Mouse (Mus musculus) lung, adult 2 months (tissue): ENCODE data around the gene Gm39653. TPM values are rescaled to one million over a fixed set of nuclear protein-coding genes. Genes with fewer than 3 reads are reported as not detected.

Source experiments
- DNase-seq: peaks from one replicate; pipeline ENCODE4 v3.0.0; 2022
- H3K4me1 ChIP-seq: fragments of 200-500 bp; 2 replicates; pipeline ENCODE4 v1.6.1; 2011; ENCODE audit warnings: low read length; ENCODE audit not compliant: control insufficient read depth, insufficient read depth
- H3K4me3 ChIP-seq: fragments of 200-500 bp; replicated peaks from 2 replicates; pipeline ENCODE3; 2011; ENCODE audit warnings: low read depth, mild to moderate bottlenecking, control low read depth, low read length; ENCODE audit errors: extremely low read depth
- CTCF ChIP-seq: fragments of 200-500 bp; IDR thresholded peaks from 2 replicates; pipeline ENCODE4 v1.5.1; 2011; ENCODE audit warnings: mild to moderate bottlenecking, low read length, control low read depth; ENCODE audit not compliant: insufficient read depth
- POLR2A ChIP-seq: fragments of 200-500 bp; IDR thresholded peaks from 2 replicates; pipeline ENCODE4 v1.6.1; 2011; ENCODE audit warnings: low read depth, mild to moderate bottlenecking, control low read depth, low read length, borderline replicate concordance; ENCODE audit errors: extremely low read depth
- WGBS: fragments of 180-500 bp; shearing (Covaris S2); methylation state at CpG from one replicate; pipeline ENCODE4 v1.1.7; 2018; 5-methylcytosine and 5-hydroxymethylcytosine counted together
- polyA plus RNA-seq: library from polyadenylated mRNA; depleted of rRNA; stranded (reverse); fragments of >200 nt; gene quantifications from 2 replicates; pipeline ENCODE4 v1.2.3, GENCODE M21; 2012; rRNA removed

Gene Gm39653
- polyA plus RNA-seq, result not detected in 2 replicates

DNA sequence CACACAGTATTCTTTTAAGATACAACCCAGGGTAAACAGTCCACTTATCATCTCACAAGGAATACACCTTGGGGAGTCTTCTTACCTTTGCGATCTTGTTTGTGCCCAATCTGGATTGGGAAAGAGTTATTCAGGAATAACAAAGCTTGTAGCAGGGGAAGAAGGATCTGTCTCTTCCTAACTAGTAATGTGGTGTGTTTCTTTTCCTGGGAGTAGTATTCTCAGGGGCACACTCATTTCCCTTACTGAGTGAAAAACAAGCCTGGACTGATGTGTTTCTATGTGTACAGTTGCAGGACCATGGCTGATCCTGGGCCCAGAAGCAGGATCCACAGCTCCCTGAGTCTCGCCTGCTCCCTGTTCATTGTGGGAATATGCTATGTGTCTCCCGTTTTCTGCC, at the start of gene Gm39653:
Gm39653 (plus strand) TSS at position 301 of the 400 bp plus-strand sequence.
- WGBS, result 73% methylated on average over 3 of the region's 3 CpGs
- DNase-seq, result no peak
- no peaks in the 10 kb centered on the region for H3K4me1 ChIP-seq
- TF ChIP-seq POLR2A (no peak), CTCF (no peak)
- H3K4me3 ChIP-seq, result no peak within 1 kb of the TSS

DNA sequence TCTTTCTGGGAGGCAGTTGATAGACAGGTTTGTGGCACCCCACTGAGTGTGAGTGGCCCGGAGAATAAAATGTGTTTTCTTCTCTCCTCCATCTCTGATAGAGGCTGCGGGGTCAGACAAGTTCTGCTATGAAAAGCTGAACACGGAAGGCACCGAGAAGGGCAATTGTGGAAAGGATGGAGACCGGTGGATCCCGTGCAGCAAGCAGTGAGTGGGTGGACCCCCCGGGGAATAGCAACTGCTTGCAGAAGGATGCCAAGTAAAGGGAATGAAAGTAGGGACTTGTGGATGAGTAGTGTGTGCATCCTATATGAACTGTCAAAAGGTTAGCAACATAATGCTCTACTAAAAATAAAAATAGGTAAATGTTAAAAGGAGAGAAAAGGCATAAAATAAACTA, 49.3 kb upstream of the Gm39653 start:
- WGBS, result 43% methylated on average over 7 of the region's 7 CpGs
- no peak for DNase-seq
- Histone ChIP-seq H3K4me1 (no peaks in the 10 kb centered on the region), H3K4me3 (no peak overlapping the region)
- TF ChIP-seq POLR2A, result no peak
- TF ChIP-seq CTCF, result no peak

DNA sequence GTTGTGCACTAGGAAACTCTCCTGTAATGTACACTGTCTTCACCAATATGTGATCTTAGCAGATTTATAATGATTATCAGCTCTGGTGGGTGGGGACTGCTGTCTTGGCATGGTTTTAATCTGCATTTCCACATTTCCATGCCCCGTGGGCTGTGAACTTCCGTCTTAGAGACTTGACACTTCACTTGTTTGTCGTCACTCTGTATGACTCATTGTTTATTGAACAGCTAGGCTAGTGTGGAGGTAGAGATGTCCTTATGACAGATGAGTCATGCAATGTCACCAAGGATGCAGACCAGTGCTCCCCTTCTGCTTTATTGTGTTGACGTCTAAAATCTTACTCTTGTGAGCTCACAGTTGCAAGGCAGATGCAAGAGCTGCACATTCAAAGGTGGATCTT, 48.7 kb upstream of the Gm39653 start:
- DNase-seq, result no peak
- 19% methylated on average over 4 of the region's 4 CpGs for WGBS
- H3K4me1 ChIP-seq, result no peaks in the 10 kb centered on the region
- TF ChIP-seq POLR2A (no peak), CTCF (no peak)
- H3K4me3 ChIP-seq, result no peak overlapping the region

DNA sequence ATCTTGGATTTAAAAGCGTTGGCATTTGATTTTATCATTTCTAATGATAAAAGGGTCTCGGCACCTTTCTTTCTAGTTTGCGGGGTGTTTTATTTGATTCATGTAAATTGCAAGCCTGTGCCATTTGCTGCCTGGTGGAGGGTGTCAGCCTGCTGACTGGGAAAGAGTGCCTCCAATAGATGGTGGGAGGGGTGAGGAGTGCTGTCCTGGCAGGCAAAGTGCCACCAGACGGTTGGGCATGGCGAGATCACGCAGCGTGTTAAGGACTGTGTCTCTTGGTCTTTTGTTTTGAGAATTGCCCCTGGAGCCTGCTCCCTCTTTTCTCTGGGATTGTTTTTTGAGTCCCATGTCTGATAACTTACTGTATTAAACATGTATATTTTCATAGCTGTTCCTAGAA, 43.5 kb upstream of the Gm39653 start:
- no peak for TF ChIP-seq POLR2A
- no peak for TF ChIP-seq CTCF
- no peak for DNase-seq
- Histone ChIP-seq H3K4me3 (no peak overlapping the region), H3K4me1 (no peaks in the 10 kb centered on the region)
- WGBS, result 78% methylated on average over 7 of the region's 7 CpGs

DNA sequence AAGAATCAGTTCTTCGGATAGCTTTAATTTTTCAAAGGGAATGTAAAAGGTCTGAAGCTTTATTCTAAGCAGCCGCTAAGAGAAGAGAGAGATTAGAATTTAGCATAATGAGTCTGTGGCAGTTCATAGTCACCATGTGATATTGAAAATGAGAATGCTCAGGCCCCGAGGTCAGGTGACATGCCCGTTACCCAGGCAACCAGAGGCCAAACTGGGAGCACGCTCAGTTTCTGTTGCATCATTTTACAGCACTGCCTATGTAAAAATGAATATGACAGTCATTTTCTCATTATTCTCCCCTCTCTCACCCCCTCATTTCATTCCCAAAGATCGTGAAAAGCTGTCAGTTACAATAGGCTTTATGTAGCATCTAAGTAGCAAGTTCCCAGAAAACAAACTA, 42.3 kb upstream of the Gm39653 start:
- DNase-seq, result no peak
- Histone ChIP-seq H3K4me3 (no peak overlapping the region), H3K4me1 (no peaks in the 10 kb centered on the region)
- WGBS, result 67% methylated on average over 6 of the region's 6 CpGs
- TF ChIP-seq CTCF (no peak), POLR2A (no peak)

DNA sequence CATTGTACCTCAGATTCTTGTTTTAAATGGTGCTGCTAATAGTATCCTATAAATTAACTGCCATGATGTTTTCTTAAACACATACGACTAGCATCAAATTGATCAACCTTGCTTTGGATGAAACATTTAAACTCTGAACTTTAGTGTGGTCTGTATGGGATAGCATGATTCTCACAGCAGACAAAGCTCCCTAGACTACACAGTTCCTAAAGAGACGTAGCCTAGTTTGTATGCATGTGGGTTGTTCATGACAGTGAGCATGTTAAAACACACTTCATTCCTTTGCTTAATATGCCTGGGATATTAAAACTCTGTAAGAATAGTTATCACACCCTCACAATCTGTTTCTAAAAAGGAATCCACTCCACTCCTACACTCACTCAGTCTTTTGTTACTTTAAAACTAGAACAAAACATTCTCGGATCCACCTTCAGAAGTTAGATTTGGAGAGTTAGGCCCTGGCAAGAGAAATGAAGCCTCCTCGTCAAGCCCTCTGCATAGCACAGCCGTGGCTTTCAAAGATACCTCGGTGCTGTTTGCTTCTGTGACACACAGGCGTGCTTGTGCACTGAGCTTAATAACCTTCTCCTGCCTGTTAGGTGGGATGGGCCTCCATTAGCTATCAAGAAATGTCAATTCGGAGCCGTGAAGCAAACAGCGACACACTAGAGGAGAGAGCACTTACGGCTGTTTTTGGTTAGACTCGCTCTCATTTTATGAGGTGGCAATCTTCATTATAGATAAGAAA, 41.7 kb upstream of the Gm39653 start:
- WGBS, result 63% methylated on average over 12 of the region's 12 CpGs
- Histone ChIP-seq H3K4me3 (no peak overlapping the region), H3K4me1 (no peaks in the 10 kb centered on the region)
- no peak for TF ChIP-seq POLR2A
- TF ChIP-seq CTCF, result no peak
- DNase-seq, result no peak

DNA sequence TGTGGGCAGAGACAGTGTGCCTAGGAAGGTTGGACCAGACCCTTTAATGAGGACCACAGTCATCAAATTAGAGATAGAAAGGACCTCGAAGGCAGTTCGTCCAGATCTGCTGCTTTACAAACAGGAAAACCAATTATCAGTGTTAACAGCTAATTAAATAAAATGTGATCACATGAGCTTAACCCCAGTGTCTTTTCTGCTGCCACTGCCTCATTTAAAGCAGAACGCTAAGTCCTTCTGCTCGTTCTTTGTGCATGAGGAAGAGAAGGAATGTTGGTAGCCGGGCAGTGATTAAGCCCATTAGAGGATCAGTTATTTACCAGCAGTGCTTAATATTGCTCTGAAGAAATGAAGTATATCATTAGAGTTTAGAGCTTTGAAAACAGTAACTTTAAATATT, 39.0 kb upstream of the Gm39653 start:
- TF ChIP-seq CTCF, result no peak
- no peak for TF ChIP-seq POLR2A
- 72% methylated on average over 5 of the region's 5 CpGs for WGBS
- DNase-seq, result no peak
- no peaks in the 10 kb centered on the region for H3K4me1 ChIP-seq
- H3K4me3 ChIP-seq, result no peak overlapping the region

DNA sequence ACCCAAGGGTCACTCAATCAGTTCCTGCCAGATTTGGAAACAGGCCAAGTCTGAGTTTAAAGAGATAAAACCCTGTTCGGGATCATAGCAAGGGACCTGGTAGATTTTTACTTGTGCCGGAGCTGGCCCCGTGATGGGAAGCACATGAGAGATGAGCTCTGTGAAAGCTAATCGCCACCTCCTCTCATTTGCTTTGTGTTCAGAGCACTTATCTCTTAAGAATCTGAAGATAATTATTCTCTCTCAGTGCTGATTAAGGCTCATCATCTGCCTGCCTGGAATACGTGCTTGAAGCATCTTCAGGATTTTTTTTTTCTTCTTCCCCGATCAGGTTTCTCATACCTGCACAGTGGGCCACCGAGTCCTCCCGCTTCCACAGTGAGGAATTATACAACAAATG, 36.6 kb upstream of the Gm39653 start:
- 77% methylated on average over 8 of the region's 8 CpGs for WGBS
- DNase-seq, result no peak
- TF ChIP-seq POLR2A (no peak), CTCF (no peak)
- H3K4me3 ChIP-seq, result no peak overlapping the region
- H3K4me1 ChIP-seq, result no peaks in the 10 kb centered on the region

DNA sequence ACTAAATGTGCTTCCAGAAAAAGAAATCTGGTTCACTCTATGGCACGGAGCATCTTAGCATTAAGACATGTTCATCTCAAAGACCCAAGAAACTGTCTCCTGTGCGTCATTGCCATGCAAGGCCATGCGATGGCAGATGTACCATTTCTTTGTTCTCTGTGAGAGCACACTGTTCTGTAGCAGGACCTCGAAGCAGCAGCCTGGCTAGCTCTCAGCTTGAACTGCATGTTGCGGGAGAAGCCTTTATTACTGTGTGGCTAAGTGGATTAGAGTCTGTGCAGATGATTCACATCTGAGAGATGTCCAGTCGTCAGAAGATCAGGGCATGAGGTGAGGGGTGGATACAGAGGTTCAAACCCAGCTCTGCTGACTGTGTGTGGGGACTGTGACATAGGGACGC, 28.9 kb upstream of the Gm39653 start:
- TF ChIP-seq CTCF (no peak), POLR2A (no peak)
- H3K4me1 ChIP-seq, result no peaks in the 10 kb centered on the region
- no peak for DNase-seq
- H3K4me3 ChIP-seq, result no peak overlapping the region
- 73% methylated on average over 7 of the region's 7 CpGs for WGBS

DNA sequence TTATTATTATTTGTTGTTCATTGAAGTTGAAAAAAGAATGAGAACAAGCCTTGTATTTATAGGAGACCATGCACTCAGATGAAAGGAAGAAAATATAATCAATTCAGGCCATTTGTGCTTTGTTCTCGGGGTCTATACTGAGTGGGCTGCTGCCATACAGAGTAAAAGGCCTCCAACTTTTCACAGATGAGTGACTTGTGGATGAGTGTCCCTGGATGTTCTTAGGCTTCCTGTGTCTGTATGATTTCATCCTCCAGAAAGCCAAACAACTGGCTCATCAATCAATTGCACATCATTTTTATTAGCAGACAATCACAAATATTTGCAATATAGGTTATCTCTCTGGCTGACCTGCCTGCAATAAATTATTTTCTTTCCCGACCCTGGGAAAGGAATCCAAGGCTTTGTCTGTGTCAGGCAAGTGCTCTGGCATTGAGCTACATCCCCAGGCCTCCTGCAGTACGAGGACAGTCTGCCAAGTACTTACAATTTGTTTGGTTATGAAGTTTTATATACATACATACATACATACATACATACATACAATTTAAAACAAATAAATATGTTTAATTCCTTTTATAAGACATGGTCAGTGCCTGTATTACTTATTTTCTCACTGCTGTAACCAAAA, 11.8 kb upstream of the Gm39653 start:
- 12% methylated on average over 3 of the region's 3 CpGs for WGBS
- DNase-seq, result no peak
- Histone ChIP-seq H3K4me1 (no peaks in the 10 kb centered on the region), H3K4me3 (no peak overlapping the region)
- TF ChIP-seq CTCF, result no peak
- TF ChIP-seq POLR2A, result no peak

DNA sequence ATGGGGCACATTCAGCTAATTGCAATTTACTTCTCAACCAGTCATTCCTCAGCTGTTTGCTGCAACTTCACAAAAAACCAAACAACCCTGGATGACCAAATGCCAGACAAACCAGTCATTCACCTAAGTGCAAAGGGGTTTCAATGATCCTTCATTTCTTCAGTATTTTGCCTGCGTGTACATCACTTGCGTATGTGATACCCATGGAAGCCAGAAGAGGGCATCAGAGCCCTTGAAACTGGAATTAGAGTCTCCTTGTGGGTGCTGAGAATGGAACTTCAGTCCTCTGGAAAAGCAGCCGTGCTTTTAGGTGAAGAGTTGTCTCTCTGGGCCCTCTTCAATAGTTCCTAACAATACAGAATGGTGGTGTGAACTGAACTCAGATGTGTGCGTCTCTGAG, 6.2 kb upstream of the Gm39653 start:
- TF ChIP-seq CTCF (no peak), POLR2A (no peak)
- WGBS, result 87% methylated on average over 4 of the region's 4 CpGs
- no peak for DNase-seq
- Histone ChIP-seq H3K4me1 (no peaks in the 10 kb centered on the region), H3K4me3 (no peak overlapping the region)
